Mouse (Mus musculus) heart, postnatal 4 days (tissue): ENCODE results near the gene Gm14851. TPM values are rescaled to one million over a fixed set of nuclear protein-coding genes. Genes with fewer than 3 reads are reported as not detected.
"Not testable (repeated sequence)": the region's sequence is repeated elsewhere in the genome, so short reads cannot be mapped to it uniquely, and the experiment has no call there.

Experiments
- DNase-seq: peaks from one replicate; pipeline ENCODE4 v3.0.0; 2021
- total RNA-seq, 2 experiments: library from RNA; stranded (reverse); gene quantifications; 2 replicates each; pipeline ENCODE4 v1.2.3; 2021

Gm14851 gene
- total RNA-seq: not detected

GRCm38 (mm10) chr8:21095950-21096349, at the start of gene Gm14851:
Gene Gm14851 (minus strand): TSS chr8:21096050.
- not testable (repeated sequence) for DNase-seq

GRCm38 (mm10) chr8:21134342-21134741, 38.5 kb upstream of the Gm14851 start, which contains the start of gene Defa30:
Gene Defa30 (plus strand): TSS chr8:21134642.
- DNase-seq: not testable (repeated sequence)

- peak; percentile 5 for DNase-seq
Measured at GRCm38 (mm10) chr8:21093106-21093505, 2.7 kb downstream of the Gm14851 start.

- DNase-seq: not testable (repeated sequence)
Measured at GRCm38 (mm10) chr8:21084142-21084541, 11.7 kb downstream of the Gm14851 start, which contains the start of gene Defa25. Gene Defa25 (plus strand): TSS chr8:21084442.

GRCm38 (mm10) chr8:21064738-21065137, 31.1 kb downstream of the Gm14851 start, which contains the start of gene Defa35:
Gene Defa35 (plus strand): TSS chr8:21065038.
- DNase-seq: not testable (repeated sequence)

- not testable (repeated sequence) for DNase-seq
Measured at GRCm38 (mm10) chr8:21054747-21055146, 41.1 kb downstream of the Gm14851 start, which contains the start of gene Defa23. Gene Defa23 (plus strand): TSS chr8:21055047.

Other genes with a start within 250 kb of the Gm14851 start
- not detected for gene Defb33, start 203.4 kb downstream of the Gm14851 start, total RNA-seq
- not detected for gene Gm15056, start 193.4 kb downstream of the Gm14851 start, total RNA-seq
- not detected for gene Gm6040, start 174.0 kb downstream of the Gm14851 start, total RNA-seq
- not detected for gene AY761185, start 151.3 kb downstream of the Gm14851 start, total RNA-seq
- not detected for gene Defa21, start 70.5 kb downstream of the Gm14851 start, total RNA-seq
- gene Defa23, start 41.0 kb downstream of the Gm14851 start, total RNA-seq: not detected
- gene Defa35, start 31.0 kb downstream of the Gm14851 start, total RNA-seq: not detected
- gene Defa25, start 11.6 kb downstream of the Gm14851 start, total RNA-seq: not detected
- gene Defa30, start 38.6 kb upstream of the Gm14851 start, total RNA-seq: not detected
- not detected for gene Defa22, start 66.2 kb upstream of the Gm14851 start, total RNA-seq
- gene Defa31, start 95.6 kb upstream of the Gm14851 start, total RNA-seq: not detected
- gene Gm15293, start 105.5 kb upstream of the Gm14851 start, total RNA-seq: not detected
- not detected for gene Gm15292, start 153.7 kb upstream of the Gm14851 start, total RNA-seq
- not detected for gene Defa27, start 219.5 kb upstream of the Gm14851 start, total RNA-seq
- gene Defa29, start 231.0 kb upstream of the Gm14851 start, total RNA-seq: not detected